Mouse (Mus musculus) frontal cortex, adult (tissue): ENCODE measurements at regions not wholly inside any gene's neighbourhood (a gene's known extent, or its start where the extent isn't known, plus 50 kb on each side); places are given as distances from the start of the nearest gene placed in this dataset.

Experiments used
- ATAC-seq: cut with Nextera tagmentation; 2 replicates; pipeline ENCODE4 v1.9.2; 2017; ENCODE audit warnings: mild to moderate bottlenecking, moderate library complexity, mixed read lengths; ENCODE audit not compliant: low TSS enrichment

GRCm38 (mm10) chr16:88412287-88412686 lies 94.5 kb downstream of the Cldn17 start:
- no peak for ATAC-seq

- peak; percentile 93 for ATAC-seq
Measured at GRCm38 (mm10) chr16:88408144-88408543, 98.6 kb downstream of the Cldn17 start.

GRCm38 (mm10) chr16:88404331-88404730 lies 102.4 kb downstream of the Cldn17 start:
- no peak for ATAC-seq

GRCm38 (mm10) chr16:88399881-88400280 lies 106.9 kb downstream of the Cldn17 start:
- no peak for ATAC-seq

- no peak for ATAC-seq
Measured at GRCm38 (mm10) chr16:88392764-88393163, 102.7 kb upstream of the Grik1 start.

- no peak for ATAC-seq
Measured at GRCm38 (mm10) chr16:88381605-88382279, 91.7 kb upstream of the Grik1 start.

- no peak for ATAC-seq
Measured at GRCm38 (mm10) chr16:88375622-88376021, 85.6 kb upstream of the Grik1 start.

GRCm38 (mm10) chr16:88374612-88375011 lies 84.5 kb upstream of the Grik1 start:
- ATAC-seq, result no peak

GRCm38 (mm10) chr16:88372034-88372433 lies 82.0 kb upstream of the Grik1 start:
- ATAC-seq, result peak; percentile 96

GRCm38 (mm10) chr16:88368146-88368545 lies 78.1 kb upstream of the Grik1 start:
- no peak for ATAC-seq

- no peak for ATAC-seq
Measured at GRCm38 (mm10) chr16:88367162-88367561, 77.1 kb upstream of the Grik1 start.

GRCm38 (mm10) chr16:88360081-88360480 lies 70.0 kb upstream of the Grik1 start:
- ATAC-seq, result no peak
